Mouse (Mus musculus): ENCODE data around the gene Ube2r2. TPM values are rescaled to one million over a fixed set of nuclear protein-coding genes. Genes with fewer than 3 reads are reported as not detected.

Ube2r2 gene
- polyA plus RNA-seq, 1 experiment from 2014 or later, result 119 TPM

GRCm38 (mm10) chr4:41097871-41098576 is 37.5 kb upstream of the Ube2r2 start, which contains the start of gene Aqp3:
Aqp3 (minus strand) TSS chr4:41098183.
- ATAC-seq (ENCODE audit: insufficient number of reproducible peaks, insufficient read depth, low FRiP score, low TSS enrichment), result no peak
- H3K27me3 ChIP-seq, result peaks cover 31% of the 10 kb centered on the region
- no peaks in the 10 kb centered on the region for H3K36me3 ChIP-seq
- peak within 1 kb of the TSS; percentile 44 for H3K4me3 ChIP-seq
- H3K4me2 ChIP-seq (replicated peaks), result peak within 1 kb of the TSS; percentile 89
- H3K27ac ChIP-seq, result no peak within 1 kb of the TSS
- H3K4me1 ChIP-seq, result peaks cover 10% of the 10 kb centered on the region; the same call in 1 of the 2 replicates
- H3K9me3 ChIP-seq, result no peaks in the 10 kb centered on the region
- WGBS, result 2% methylated on average over 42 of the region's 42 CpGs
- peak within 1 kb of the TSS; percentile 48; the same call in 1 of the 2 replicates for H3K9ac ChIP-seq

- Histone ChIP-seq H3K4me1 (peaks cover 10% of the 10 kb centered on the region; the same call in 1 of the 2 replicates), H3K4me2 (replicated peaks) (peak overlapping the region; percentile 89), H3K9ac (0 out of 2 replicates have a peak overlapping the region, but pooled peaks have one; percentile 48), H3K9me3 (no peaks in the 10 kb centered on the region), H3K36me3 (no peaks in the 10 kb centered on the region), H3K4me3 (peak overlapping the region; percentile 44), H3K27me3 (peaks cover 31% of the 10 kb centered on the region), H3K27ac (no peak overlapping the region)
- ATAC-seq (ENCODE audit: insufficient number of reproducible peaks, insufficient read depth, low FRiP score, low TSS enrichment), result no peak
- WGBS, result 16% methylated on average over 11 of the region's 11 CpGs
Measured at GRCm38 (mm10) chr4:41098577-41098951, 37.0 kb upstream of the Ube2r2 start.

GRCm38 (mm10) chr4:41100986-41101385 is 34.6 kb upstream of the Ube2r2 start:
- Histone ChIP-seq H3K4me1 (peaks cover 10% of the 10 kb centered on the region; the same call in 1 of the 2 replicates), H3K27ac (no peak overlapping the region), H3K4me3 (no peak overlapping the region), H3K9me3 (no peaks in the 10 kb centered on the region), H3K9ac (no peak overlapping the region), H3K36me3 (no peaks in the 10 kb centered on the region), H3K27me3 (peaks cover 31% of the 10 kb centered on the region), H3K4me2 (replicated peaks) (no peak overlapping the region)
- WGBS, result 61% methylated on average over 1 of the region's 1 CpGs
- no peak for ATAC-seq (ENCODE audit: insufficient number of reproducible peaks, insufficient read depth, low FRiP score, low TSS enrichment)

GRCm38 (mm10) chr4:41102901-41103300 is 32.6 kb upstream of the Ube2r2 start:
- Histone ChIP-seq H3K27ac (no peak overlapping the region), H3K4me2 (replicated peaks) (no peak overlapping the region), H3K4me1 (peaks cover 8% of the 10 kb centered on the region; the same call in 1 of the 2 replicates), H3K4me3 (no peak overlapping the region), H3K27me3 (peaks cover 12% of the 10 kb centered on the region), H3K9ac (no peak overlapping the region), H3K36me3 (no peaks in the 10 kb centered on the region), H3K9me3 (no peaks in the 10 kb centered on the region)
- ATAC-seq (ENCODE audit: insufficient number of reproducible peaks, insufficient read depth, low FRiP score, low TSS enrichment), result no peak

GRCm38 (mm10) chr4:41107440-41107839 is 28.1 kb upstream of the Ube2r2 start:
- Histone ChIP-seq H3K27ac (no peak overlapping the region), H3K27me3 (no peaks in the 10 kb centered on the region), H3K36me3 (no peaks in the 10 kb centered on the region), H3K9me3 (no peaks in the 10 kb centered on the region), H3K9ac (no peak overlapping the region), H3K4me3 (no peak overlapping the region), H3K4me1 (no peaks in the 10 kb centered on the region), H3K4me2 (replicated peaks) (no peak overlapping the region)
- WGBS, result 72% methylated on average over 4 of the region's 4 CpGs
- no peak for ATAC-seq (ENCODE audit: insufficient number of reproducible peaks, insufficient read depth, low FRiP score, low TSS enrichment)

GRCm38 (mm10) chr4:41108717-41109425 is 26.7 kb upstream of the Ube2r2 start:
- ATAC-seq (ENCODE audit: insufficient number of reproducible peaks, insufficient read depth, low FRiP score, low TSS enrichment), result no peak
- H3K9me3 ChIP-seq, result no peaks in the 10 kb centered on the region
- H3K4me1 ChIP-seq, result no peaks in the 10 kb centered on the region
- H3K4me2 ChIP-seq (replicated peaks), result no peak overlapping the region
- H3K4me3 ChIP-seq, result no peak overlapping the region
- WGBS, result 82% methylated on average over 10 of the region's 10 CpGs
- no peak overlapping the region for H3K9ac ChIP-seq
- H3K36me3 ChIP-seq, result no peaks in the 10 kb centered on the region
- H3K27ac ChIP-seq, result no peak overlapping the region
- no peaks in the 10 kb centered on the region for H3K27me3 ChIP-seq

GRCm38 (mm10) chr4:41114358-41115070 is 21.0 kb upstream of the Ube2r2 start:
- H3K9ac ChIP-seq, result no peak overlapping the region
- WGBS, result 42% methylated on average over 9 of the region's 9 CpGs
- no peak overlapping the region for H3K27ac ChIP-seq
- no peak overlapping the region for H3K4me3 ChIP-seq
- peaks cover 49% of the 10 kb centered on the region for H3K36me3 ChIP-seq
- H3K27me3 ChIP-seq, result no peaks in the 10 kb centered on the region
- H3K9me3 ChIP-seq, result no peaks in the 10 kb centered on the region
- no peak for ATAC-seq (ENCODE audit: insufficient number of reproducible peaks, insufficient read depth, low FRiP score, low TSS enrichment)
- no peak overlapping the region for H3K4me2 ChIP-seq (replicated peaks)
- no peaks in the 10 kb centered on the region for H3K4me1 ChIP-seq

- Histone ChIP-seq H3K27me3 (no peaks in the 10 kb centered on the region), H3K36me3 (peaks cover 54% of the 10 kb centered on the region), H3K27ac (no peak overlapping the region), H3K4me2 (replicated peaks) (no peak overlapping the region), H3K4me3 (no peak overlapping the region), H3K9me3 (no peaks in the 10 kb centered on the region), H3K9ac (no peak overlapping the region), H3K4me1 (no peaks in the 10 kb centered on the region)
- ATAC-seq (ENCODE audit: insufficient number of reproducible peaks, insufficient read depth, low FRiP score, low TSS enrichment), result no peak
- WGBS, result 51% methylated on average over 6 of the region's 6 CpGs
Measured at GRCm38 (mm10) chr4:41115074-41115473, 20.5 kb upstream of the Ube2r2 start.

GRCm38 (mm10) chr4:41115793-41116192 is 19.8 kb upstream of the Ube2r2 start:
- H3K4me1 ChIP-seq, result no peaks in the 10 kb centered on the region
- ATAC-seq (ENCODE audit: insufficient number of reproducible peaks, insufficient read depth, low FRiP score, low TSS enrichment), result no peak
- H3K27ac ChIP-seq, result no peak overlapping the region
- peaks cover 62% of the 10 kb centered on the region for H3K36me3 ChIP-seq
- H3K4me2 ChIP-seq (replicated peaks), result no peak overlapping the region
- H3K27me3 ChIP-seq, result no peaks in the 10 kb centered on the region
- H3K9me3 ChIP-seq, result no peaks in the 10 kb centered on the region
- H3K9ac ChIP-seq, result no peak overlapping the region
- 93% methylated on average over 15 of the region's 15 CpGs for WGBS
- H3K4me3 ChIP-seq, result no peak overlapping the region

GRCm38 (mm10) chr4:41116817-41117216 is 18.7 kb upstream of the Ube2r2 start:
- H3K9me3 ChIP-seq, result no peaks in the 10 kb centered on the region
- peaks cover 72% of the 10 kb centered on the region for H3K36me3 ChIP-seq
- no peak overlapping the region for H3K9ac ChIP-seq
- ATAC-seq (ENCODE audit: insufficient number of reproducible peaks, insufficient read depth, low FRiP score, low TSS enrichment), result peak; percentile 24; the same call in 1 of the 2 replicates
- H3K4me2 ChIP-seq (replicated peaks), result no peak overlapping the region
- 68% methylated on average over 3 of the region's 3 CpGs for WGBS
- H3K27me3 ChIP-seq, result no peaks in the 10 kb centered on the region
- no peak overlapping the region for H3K4me3 ChIP-seq
- H3K27ac ChIP-seq, result no peak overlapping the region
- no peaks in the 10 kb centered on the region for H3K4me1 ChIP-seq

GRCm38 (mm10) chr4:41118706-41119292 is 16.7 kb upstream of the Ube2r2 start:
- Histone ChIP-seq H3K27ac (no peak overlapping the region), H3K4me3 (no peak overlapping the region), H3K36me3 (peaks cover 82% of the 10 kb centered on the region), H3K4me2 (replicated peaks) (no peak overlapping the region), H3K27me3 (no peaks in the 10 kb centered on the region), H3K4me1 (peaks cover 8% of the 10 kb centered on the region), H3K9ac (no peak overlapping the region), H3K9me3 (no peaks in the 10 kb centered on the region)
- 0 out of 2 replicates have a peak, but pooled peaks have one; percentile 2 for ATAC-seq (ENCODE audit: insufficient number of reproducible peaks, insufficient read depth, low FRiP score, low TSS enrichment)
- 71% methylated on average over 11 of the region's 11 CpGs for WGBS
